Mouse (Mus musculus) forebrain, postnatal 0 days (tissue): ENCODE data around the gene Aip. TPM values are rescaled to one million over a fixed set of nuclear protein-coding genes. Genes with fewer than 3 reads are reported as not detected.

Source experiments
- ATAC-seq: fragments of 200-750 bp; cut with Nextera tagmentation; 2 replicates; pipeline ENCODE4 v1.8.0; 2017; ENCODE audit warnings: mild to moderate bottlenecking, moderate library complexity
- DNase-seq: peaks from one replicate; pipeline ENCODE4 v3.0.0-alpha.2; 2015
- H3K27ac ChIP-seq: fragments of 300-500 bp; sonication (generic); 2 replicates; pipeline ENCODE4 v1.5.1; 2014; ENCODE audit warnings: low read depth, mild to moderate bottlenecking, antibody characterized with exemption, low read length, moderate library complexity, mixed read lengths
- H3K27me3 ChIP-seq: fragments of 300-500 bp; sonication (generic); 2 replicates; pipeline ENCODE4 v1.6.1; 2014; ENCODE audit warnings: mild to moderate bottlenecking, low read length, mixed read lengths; ENCODE audit not compliant: insufficient read depth
- H3K36me3 ChIP-seq: fragments of 300-500 bp; sonication (generic); 2 replicates; pipeline ENCODE4 v1.6.1; 2014; ENCODE audit warnings: mild to moderate bottlenecking, moderate library complexity; ENCODE audit not compliant: insufficient read depth
- H3K4me1 ChIP-seq: fragments of 300-500 bp; sonication (generic); 2 replicates; pipeline ENCODE4 v1.6.1; 2014; ENCODE audit warnings: antibody characterized with exemption; ENCODE audit not compliant: insufficient read depth
- H3K4me2 ChIP-seq: fragments of 300-500 bp; sonication (generic); 2 replicates; pipeline ENCODE4 v1.6.1; 2014; ENCODE audit warnings: low read depth, mild to moderate bottlenecking, moderate library complexity
- H3K4me3 ChIP-seq: fragments of 300-500 bp; sonication (generic); 2 replicates; pipeline ENCODE4 v1.5.1; 2014; ENCODE audit warnings: low read depth, low read length, mixed read lengths
- H3K9ac ChIP-seq: fragments of 300-500 bp; sonication (generic); 2 replicates; pipeline ENCODE4 v1.6.1; 2014; ENCODE audit warnings: mild to moderate bottlenecking
- H3K9me3 ChIP-seq: fragments of 300-500 bp; sonication (generic); 2 replicates; pipeline ENCODE4 v1.6.1; 2016; ENCODE audit warnings: low read length
- CTCF ChIP-seq: sonication (generic); IDR thresholded peaks from 2 replicates; pipeline ENCODE4 v1.5.1; 2016; ENCODE audit warnings: antibody characterized with exemption, control low read depth, low read depth
- WGBS: fragments of 180-500 bp; shearing (Covaris S2); extraction: QIAGEN DNeasy Blood & Tissue Kit; methylation state at CpG from one replicate; pipeline ENCODE4 v1.1.7; 2014; 5-methylcytosine and 5-hydroxymethylcytosine counted together
- polyA plus RNA-seq: library from polyadenylated mRNA; unstranded; fragments of >200 nt; fragmentation: Nextera tagmentation; extraction: Ambion mirVana; gene quantifications from 2 replicates; pipeline ENCODE4 v1.2.1, GENCODE M21; 2015
- total RNA-seq: library from RNA; depleted of rRNA; stranded (reverse); fragments of >200 nt; gene quantifications from 2 replicates; pipeline ENCODE4 v1.2.3, GENCODE M21; 2014

Aip gene
- total and polyA plus RNA-seq, 2 experiments from 2014 or later: 25.8 to 86.2 TPM

DNA sequence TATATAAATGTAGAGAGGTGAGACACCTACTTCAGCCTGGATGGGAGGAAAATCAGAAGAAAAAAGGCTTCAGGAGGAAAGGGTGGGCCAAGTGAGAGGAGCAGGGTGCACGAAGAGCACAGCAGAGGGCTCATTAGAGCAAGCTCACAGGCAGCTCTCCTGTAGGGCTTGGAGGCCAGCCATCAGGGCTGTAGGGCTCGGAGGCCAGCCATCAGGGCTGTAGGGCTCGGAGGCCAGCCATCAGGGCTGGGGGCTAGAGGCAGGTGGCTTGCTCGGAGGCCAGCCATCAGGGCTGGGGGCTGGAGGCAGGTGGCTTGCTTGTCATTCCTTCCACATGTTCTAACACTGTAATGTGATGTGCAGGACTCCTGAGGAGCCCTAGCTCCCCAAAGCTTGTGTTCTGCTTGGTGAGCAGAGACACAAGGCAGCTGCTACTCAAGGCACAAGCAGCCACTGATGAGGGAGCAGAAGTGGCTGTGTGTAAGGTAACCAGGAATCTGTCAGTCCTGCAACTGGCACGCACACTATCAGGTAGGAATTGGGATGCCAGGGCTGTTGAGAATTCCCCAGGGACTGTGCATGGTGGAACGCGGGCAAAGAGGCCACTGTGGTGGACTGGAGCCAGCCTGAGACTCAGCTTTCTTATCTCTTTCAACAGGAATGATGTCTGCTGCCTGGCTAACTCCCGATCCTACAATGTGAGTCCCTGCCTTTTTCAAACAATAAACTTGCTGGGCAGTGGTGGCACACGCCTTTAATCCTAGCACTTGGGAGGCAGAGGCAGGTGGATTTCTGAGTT lies 41.2 kb upstream of the Aip start:
- no peak overlapping the region for H3K4me3 ChIP-seq
- ATAC-seq (no peak), DNase-seq (no peak)
- TF ChIP-seq CTCF: no peak
- H3K27me3 ChIP-seq: no peaks in the 10 kb centered on the region
- WGBS: 74% methylated on average over 9 of the region's 9 CpGs
- H3K4me1 ChIP-seq: peaks cover 18% of the 10 kb centered on the region
- H3K4me2 ChIP-seq: no peak overlapping the region
- H3K36me3 ChIP-seq: no peaks in the 10 kb centered on the region
- no peak overlapping the region for H3K27ac ChIP-seq
- no peaks in the 10 kb centered on the region for H3K9me3 ChIP-seq
- no peak overlapping the region for H3K9ac ChIP-seq

DNA sequence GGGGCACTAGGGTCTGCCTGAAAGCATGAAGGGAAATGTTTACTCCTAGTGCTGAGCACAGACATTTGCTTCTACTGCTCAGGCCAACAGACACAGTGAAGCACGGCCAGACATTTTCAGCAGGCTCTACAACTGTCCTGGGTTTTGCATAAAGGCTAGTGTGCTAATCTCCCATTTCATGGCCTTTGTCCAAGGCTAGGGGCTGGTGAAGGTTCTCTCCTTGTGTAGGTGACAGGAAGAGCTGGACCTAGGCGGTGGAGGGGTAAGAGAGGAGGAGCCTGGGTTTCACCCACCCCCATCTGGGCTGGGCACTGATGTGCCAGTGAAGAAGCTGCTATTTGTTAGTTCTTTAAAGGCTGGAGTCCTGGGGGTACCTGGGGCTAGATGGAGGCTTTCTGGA lies 39.1 kb upstream of the Aip start:
- peaks cover 12% of the 10 kb centered on the region for H3K4me1 ChIP-seq
- H3K9ac ChIP-seq: no peak overlapping the region
- peaks cover 14% of the 10 kb centered on the region for H3K36me3 ChIP-seq
- no peak overlapping the region for H3K4me3 ChIP-seq
- H3K27ac ChIP-seq: no peak overlapping the region
- no peak overlapping the region for H3K4me2 ChIP-seq
- no peak for ATAC-seq
- no peak for DNase-seq
- 83% methylated on average over 2 of the region's 2 CpGs for WGBS
- TF ChIP-seq CTCF: no peak
- no peaks in the 10 kb centered on the region for H3K9me3 ChIP-seq
- H3K27me3 ChIP-seq: no peaks in the 10 kb centered on the region

DNA sequence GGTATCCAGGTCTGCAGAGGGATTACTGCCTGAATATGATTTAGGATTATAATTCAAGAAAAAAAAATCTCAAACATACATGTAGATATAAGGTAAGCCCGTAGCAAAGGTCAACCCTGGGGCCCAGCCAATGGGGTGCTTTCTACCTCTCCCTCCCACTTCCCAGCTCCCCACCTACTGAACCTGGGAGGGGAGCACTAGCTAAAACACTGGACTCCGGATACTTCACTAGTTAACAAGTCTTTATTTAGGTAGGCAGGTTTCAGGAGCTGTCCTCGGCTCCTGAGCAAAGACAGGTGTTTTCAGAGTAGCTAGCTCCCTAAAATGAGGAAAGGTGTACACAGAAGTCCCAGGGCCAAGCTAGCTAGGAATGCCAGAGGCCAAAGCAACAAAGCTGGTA lies 38.4 kb upstream of the Aip start:
- no peak overlapping the region for H3K4me3 ChIP-seq
- no peak for TF ChIP-seq CTCF
- no peak overlapping the region for H3K9ac ChIP-seq
- H3K27ac ChIP-seq: no peak overlapping the region
- H3K4me2 ChIP-seq: no peak overlapping the region
- H3K27me3 ChIP-seq: no peaks in the 10 kb centered on the region
- peaks cover 21% of the 10 kb centered on the region for H3K36me3 ChIP-seq
- ATAC-seq (no peak), DNase-seq (no peak)
- 86% methylated on average over 3 of the region's 3 CpGs for WGBS
- H3K9me3 ChIP-seq: no peaks in the 10 kb centered on the region
- H3K4me1 ChIP-seq: peaks cover 11% of the 10 kb centered on the region

DNA sequence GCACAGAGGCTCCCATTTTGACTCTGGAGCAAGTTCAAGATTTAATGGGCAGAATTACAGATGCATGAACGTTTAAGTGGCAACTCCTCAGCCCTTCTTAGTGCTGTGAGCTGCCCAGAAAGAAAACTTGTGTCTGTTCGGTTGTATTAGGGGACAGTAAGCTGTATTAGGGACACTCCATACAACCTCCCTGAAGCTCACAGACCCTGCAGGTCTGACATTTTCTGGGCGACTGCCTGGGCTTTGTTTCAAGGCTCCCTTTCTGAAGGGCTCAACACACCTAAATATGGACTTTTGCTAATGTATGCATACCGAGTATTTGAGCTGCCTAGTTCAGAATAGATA lies 37.9 kb upstream of the Aip start:
- ATAC-seq (no peak; the same call in 1 of the 2 replicates), DNase-seq (no peak)
- peak overlapping the region; percentile 71 for H3K9ac ChIP-seq
- H3K27me3 ChIP-seq: no peaks in the 10 kb centered on the region
- peaks cover 11% of the 10 kb centered on the region for H3K4me1 ChIP-seq
- 32% methylated on average over 4 of the region's 4 CpGs for WGBS
- TF ChIP-seq CTCF: no peak
- H3K36me3 ChIP-seq: peaks cover 26% of the 10 kb centered on the region
- peak overlapping the region; percentile 96 for H3K4me2 ChIP-seq
- peak overlapping the region; percentile 57 for H3K4me3 ChIP-seq
- no peaks in the 10 kb centered on the region for H3K9me3 ChIP-seq
- peak overlapping the region; percentile 84 for H3K27ac ChIP-seq

DNA sequence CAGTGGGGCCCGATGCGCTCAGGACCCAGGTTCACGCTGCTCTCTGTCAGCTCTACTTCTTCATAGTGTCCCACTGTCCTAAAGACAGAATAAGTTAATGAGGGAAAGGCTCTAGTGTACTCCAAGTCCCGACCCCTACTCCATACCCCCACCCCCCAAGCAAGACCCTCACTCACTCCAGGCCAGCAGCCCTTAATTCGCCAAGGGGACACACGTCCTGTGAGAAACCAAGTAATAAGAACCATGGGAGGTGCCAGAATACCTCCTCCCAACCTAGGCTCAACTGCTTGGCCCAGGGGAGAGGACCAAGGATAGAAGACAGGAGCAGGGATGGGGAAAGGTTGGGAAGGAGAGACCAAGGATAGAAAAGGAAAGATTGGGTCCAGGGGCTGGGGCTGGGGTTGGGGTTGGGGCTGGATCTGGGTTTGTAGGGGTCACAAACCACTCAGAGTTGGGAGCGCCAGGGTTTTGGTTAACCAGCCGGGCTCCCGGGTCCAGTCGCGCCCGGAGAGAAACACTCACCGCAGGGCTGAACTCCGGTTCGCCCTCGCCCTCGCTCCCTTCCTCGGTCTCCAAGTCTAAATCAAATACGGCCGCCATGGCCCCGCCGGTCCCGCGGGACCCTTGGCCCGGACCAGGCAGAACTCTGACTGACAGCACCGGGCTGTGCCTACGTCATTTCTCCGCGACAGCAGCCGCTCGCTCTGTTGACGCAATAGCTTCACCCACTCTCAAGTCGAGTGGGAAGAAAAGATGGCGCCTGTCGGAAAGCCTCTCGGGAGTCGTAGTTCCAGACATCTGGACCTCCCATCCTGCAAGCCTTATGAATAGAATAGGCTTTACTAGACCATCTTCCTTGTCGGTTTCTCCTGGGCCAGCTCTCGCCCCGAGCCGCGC lies 37.2 kb upstream of the Aip start, which contains the start of gene Rps6kb2:
Gene Rps6kb2 (minus strand): TSS at position 709 of the 897 bp plus-strand sequence.
- ATAC-seq: peak; percentile 97
- H3K4me3 ChIP-seq: peak within 1 kb of the TSS; percentile 57

DNA sequence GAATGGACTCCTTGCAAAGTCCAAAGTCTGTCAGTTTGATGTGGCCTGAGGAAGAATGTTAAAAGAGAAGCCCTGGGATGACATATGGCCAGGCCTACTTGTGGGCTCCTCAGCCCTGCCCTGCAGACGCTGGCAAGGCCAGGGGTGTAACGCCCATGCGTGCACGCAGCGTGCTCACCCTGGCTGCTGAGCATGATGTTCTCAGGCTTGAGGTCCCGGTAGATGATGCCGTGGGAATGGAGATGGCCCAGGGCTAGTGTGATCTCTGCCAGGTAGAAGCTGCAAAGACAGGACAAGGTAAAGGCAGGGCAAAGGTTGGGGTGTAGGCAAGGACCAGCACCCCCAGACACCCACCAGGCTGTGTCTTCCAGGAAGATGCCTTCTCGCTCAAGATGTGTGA lies 33.4 kb upstream of the Aip start:
- H3K9ac ChIP-seq: no peak overlapping the region
- DNase-seq (no peak), ATAC-seq (no peak)
- no peaks in the 10 kb centered on the region for H3K27me3 ChIP-seq
- 96% methylated on average over 8 of the region's 8 CpGs for WGBS
- H3K27ac ChIP-seq: no peak overlapping the region
- H3K9me3 ChIP-seq: no peaks in the 10 kb centered on the region
- no peak overlapping the region for H3K4me2 ChIP-seq
- peaks cover 55% of the 10 kb centered on the region for H3K36me3 ChIP-seq
- no peak for TF ChIP-seq CTCF
- peaks cover 11% of the 10 kb centered on the region for H3K4me1 ChIP-seq
- no peak overlapping the region for H3K4me3 ChIP-seq

More for the DNA sequence above, 37.2 kb upstream of the Aip start, which contains the start of gene Rps6kb2:
- peak within 1 kb of the TSS; percentile 71 for H3K9ac ChIP-seq
- peak; percentile 98 for DNase-seq
- H3K9me3 ChIP-seq: no peaks in the 10 kb centered on the region
- peak within 1 kb of the TSS; percentile 96 for H3K4me2 ChIP-seq
- H3K27ac ChIP-seq: peak within 1 kb of the TSS; percentile 84
- no peaks in the 10 kb centered on the region for H3K27me3 ChIP-seq
- 8% methylated on average over 42 of the region's 42 CpGs for WGBS
- peaks cover 33% of the 10 kb centered on the region for H3K36me3 ChIP-seq
- TF ChIP-seq CTCF: no peak
- peaks cover 11% of the 10 kb centered on the region for H3K4me1 ChIP-seq

DNA sequence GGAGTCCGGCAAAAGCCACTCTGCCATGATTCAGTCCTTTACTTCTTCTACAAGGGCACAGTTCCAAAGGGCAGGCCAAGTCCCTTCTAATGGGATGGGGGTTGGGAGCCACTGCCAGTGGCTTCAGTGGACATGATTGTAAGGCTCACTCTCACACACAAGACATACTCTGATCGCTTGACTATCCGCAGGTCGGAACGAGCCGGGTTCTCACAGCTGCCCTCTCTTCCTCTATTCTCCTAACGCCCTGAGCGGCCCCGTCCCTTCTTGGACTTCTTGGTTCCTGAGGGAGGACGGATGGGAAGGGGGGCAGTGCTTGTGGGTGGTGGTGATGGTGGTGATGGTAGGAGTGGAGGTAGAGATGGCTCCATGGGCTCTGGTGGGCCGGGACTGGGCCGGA lies 31.1 kb upstream of the Aip start:
- Histone ChIP-seq H3K9ac (no peak overlapping the region), H3K27ac (no peak overlapping the region), H3K4me2 (no peak overlapping the region), H3K4me1 (no peaks in the 10 kb centered on the region), H3K36me3 (peaks cover 61% of the 10 kb centered on the region), H3K27me3 (no peaks in the 10 kb centered on the region), H3K9me3 (no peaks in the 10 kb centered on the region), H3K4me3 (no peak overlapping the region)
- TF ChIP-seq CTCF: no peak
- ATAC-seq: no peak
- no peak for DNase-seq
- 89% methylated on average over 12 of the region's 12 CpGs for WGBS
